Mouse (Mus musculus) MEL-GATA-1-ER (cell line): ENCODE data around the gene Gm11937.
"Not testable (repeated sequence)": the region's sequence is repeated elsewhere in the genome, so short reads cannot be mapped to it uniquely, and the experiment has no call there.

Source experiments
- DNase-seq: peaks from one replicate; pipeline ENCODE4 v3.0.0-alpha.2; 2012; ENCODE audit warnings: low read depth; ENCODE audit errors: extremely low read depth

The Gm11937 gene

GRCm38 (mm10) chr11:99610089-99610488, at the start of gene Gm11937:
Gene Gm11937, minus strand, starts transcription at chr11:99610189.
- DNase-seq, result not testable (repeated sequence)

DNA sequence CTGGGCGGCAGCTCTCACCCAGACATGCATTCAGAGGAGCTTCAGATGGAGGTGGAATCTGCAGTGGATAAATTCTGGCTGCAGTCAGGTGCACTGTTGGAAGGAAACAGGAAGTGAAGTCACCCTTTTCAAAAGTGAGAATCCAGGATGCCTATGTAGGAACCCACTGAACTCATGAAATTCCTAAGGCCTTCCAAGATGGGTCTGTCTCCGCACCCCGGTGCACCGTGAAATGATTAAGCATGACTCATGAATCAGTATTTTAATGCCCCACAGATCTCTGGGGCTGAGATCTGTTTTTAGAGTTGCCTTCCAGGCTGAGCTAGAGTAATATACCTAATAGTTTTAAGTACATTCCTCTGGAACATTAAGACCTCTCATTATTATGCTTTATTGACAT, 49.3 kb upstream of the Gm11937 start:
- DNase-seq, result no peak

GRCm38 (mm10) chr11:99658467-99659010, 48.5 kb upstream of the Gm11937 start, which contains the start of gene Gm11563:
Gene Gm11563, minus strand, starts transcription at chr11:99658960.
- not testable (repeated sequence) for DNase-seq

DNA sequence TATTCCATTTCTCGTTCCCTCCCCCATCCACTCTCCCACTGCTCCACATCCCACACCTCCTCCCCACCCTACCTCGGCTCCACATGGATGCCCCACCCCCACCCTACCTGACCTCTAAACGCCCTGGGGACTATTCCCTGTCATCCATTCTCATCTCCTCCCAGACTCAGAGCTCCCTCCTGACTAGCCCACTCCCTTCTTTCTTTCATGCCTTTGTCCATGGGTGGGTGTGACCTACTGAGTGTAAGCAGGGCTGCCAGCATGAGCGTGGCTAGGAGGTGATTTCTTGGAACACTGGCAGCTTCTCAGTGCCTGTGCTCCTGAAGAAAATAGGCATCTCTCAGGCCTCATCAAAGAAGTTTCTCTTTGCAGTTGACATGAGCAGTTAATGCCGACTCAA, 47.1 kb upstream of the Gm11937 start:
- no peak for DNase-seq

- DNase-seq, result no peak
Measured at GRCm38 (mm10) chr11:99650136-99650535, 40.1 kb upstream of the Gm11937 start, which contains the start of gene Gm11555. Gene Gm11555, minus strand, starts transcription at chr11:99650236.

GRCm38 (mm10) chr11:99646444-99646843, 36.5 kb upstream of the Gm11937 start:
- no peak for DNase-seq

GRCm38 (mm10) chr11:99644351-99644750, 34.4 kb upstream of the Gm11937 start:
- DNase-seq, result no peak

GRCm38 (mm10) chr11:99643635-99644139, 33.7 kb upstream of the Gm11937 start, which contains the start of gene Krtap4-7:
Gene Krtap4-7, minus strand, starts transcription at chr11:99644089.
- not testable (repeated sequence) for DNase-seq

- DNase-seq, result no peak
Measured at GRCm38 (mm10) chr11:99640926-99641325, 30.9 kb upstream of the Gm11937 start.

DNA sequence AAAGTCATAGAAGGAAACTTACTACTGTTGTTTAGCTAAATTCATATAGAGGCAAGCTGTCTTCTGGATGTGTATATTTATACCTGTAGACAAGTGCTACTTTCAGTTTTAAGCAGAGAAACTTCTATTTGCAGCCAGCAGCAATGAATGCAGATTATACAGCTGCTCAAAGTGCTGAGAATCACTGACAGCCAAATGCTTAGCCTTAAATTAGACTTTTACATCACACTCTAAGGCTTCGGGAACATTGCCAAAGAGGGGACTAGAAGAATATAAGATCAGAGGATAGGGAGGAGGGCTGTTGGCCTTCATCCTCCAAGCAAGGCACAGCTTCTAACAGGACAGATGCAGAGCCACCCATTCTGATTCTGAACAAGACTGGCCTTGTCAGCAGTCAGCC, 27.1 kb upstream of the Gm11937 start:
- DNase-seq, result no peak

- no peak for DNase-seq
Measured at GRCm38 (mm10) chr11:99634653-99635134, 24.7 kb upstream of the Gm11937 start, which contains the start of gene Krtap4-2. Gene Krtap4-2, minus strand, starts transcription at chr11:99635084.

DNA sequence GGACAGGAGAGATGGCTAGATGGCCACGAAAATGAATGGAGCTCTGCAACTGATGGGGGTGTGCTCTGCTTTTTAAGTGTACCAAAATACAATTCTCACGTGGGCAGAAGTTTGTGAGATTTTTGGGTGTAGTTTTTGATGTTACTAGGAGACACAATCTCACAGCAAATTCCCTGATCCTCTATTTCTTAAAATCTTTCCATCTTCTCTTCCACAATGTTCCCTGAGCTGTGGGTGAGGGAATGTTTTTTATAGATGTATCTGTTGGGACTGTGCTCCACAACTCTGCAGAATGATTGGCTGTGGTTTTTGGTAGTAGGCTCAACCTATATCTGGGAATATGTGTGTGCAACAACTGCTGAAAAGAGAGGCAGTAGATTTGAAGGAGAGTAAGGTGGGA, 23.3 kb upstream of the Gm11937 start:
- DNase-seq, result no peak

DNA sequence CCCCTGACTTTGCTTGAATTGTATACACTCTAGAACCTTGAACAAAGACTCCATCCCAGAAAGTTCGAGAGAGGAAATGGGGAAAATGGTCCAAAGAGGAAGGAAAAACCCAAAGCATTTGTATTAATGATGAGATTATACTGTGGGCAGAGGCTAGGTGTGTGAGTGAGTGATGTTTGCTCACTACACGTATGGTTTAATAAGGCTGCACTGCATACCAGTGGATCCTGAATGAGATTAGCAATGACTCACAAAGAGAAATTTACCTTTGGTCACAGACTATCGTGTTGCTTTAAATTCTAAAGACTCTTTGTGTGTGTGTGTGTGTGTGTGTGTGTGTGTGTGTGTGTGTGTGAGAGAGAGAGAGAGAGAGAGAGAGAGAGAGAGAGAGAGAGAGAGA, 20.9 kb upstream of the Gm11937 start:
- DNase-seq, result no peak

- no peak for DNase-seq
Measured at GRCm38 (mm10) chr11:99628138-99628537, 18.1 kb upstream of the Gm11937 start, which contains the start of gene Krtap4-1. Gene Krtap4-1, minus strand, starts transcription at chr11:99628238.

GRCm38 (mm10) chr11:99620335-99620734, 10.3 kb upstream of the Gm11937 start, which contains the start of gene Gm11562:
Gene Gm11562, minus strand, starts transcription at chr11:99620435.
- no peak for DNase-seq

GRCm38 (mm10) chr11:99614796-99615363, 4.9 kb upstream of the Gm11937 start, which contains the start of gene Krtap2-4:
Gene Krtap2-4, minus strand, starts transcription at chr11:99614846.
- DNase-seq, result no peak

DNA sequence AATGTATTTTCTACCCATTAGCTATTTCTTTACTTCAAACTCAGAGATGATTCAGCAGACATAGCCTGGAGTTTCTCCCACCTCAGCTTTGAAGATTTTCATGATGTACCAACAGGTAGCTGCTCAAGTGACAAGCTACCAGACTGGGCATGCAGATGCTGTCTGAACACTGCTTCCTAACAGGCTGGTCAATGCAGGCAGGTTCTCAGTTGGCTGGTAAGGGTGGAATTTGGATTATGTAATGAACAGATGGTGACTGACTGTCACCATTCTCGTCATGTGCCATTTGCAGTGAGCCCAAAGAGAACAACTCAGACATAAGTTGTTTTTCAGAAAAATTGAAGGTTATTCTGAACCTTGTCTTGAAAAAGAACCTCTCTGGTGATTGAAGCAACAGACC, 863 bp downstream of the Gm11937 start:
- DNase-seq, result no peak

DNA sequence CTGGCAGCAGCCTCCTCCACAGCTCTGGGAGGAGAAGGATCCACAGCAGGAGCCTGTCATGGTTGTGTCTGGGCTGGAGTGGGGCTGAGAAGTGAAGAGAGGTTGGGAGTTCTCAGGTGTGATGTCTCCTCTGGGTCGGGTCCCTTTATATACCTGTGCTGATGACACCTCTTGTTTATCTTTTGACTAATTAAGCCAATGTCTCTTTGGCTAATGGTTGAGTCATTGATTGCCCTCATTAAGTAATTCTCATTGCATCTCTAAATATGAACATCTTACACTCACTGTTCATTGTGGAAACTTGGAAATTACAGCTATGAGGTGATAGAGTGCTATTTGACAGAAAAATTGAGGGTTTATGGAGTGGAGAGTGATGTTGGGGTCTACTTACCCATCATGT, 6.8 kb downstream of the Gm11937 start, which contains the start of gene Gm11938:
Gene Gm11938, minus strand, starts transcription at position 101 of the 400 bp plus-strand sequence.
- not testable (repeated sequence) for DNase-seq

- DNase-seq, result not testable (repeated sequence)
Measured at GRCm38 (mm10) chr11:99597742-99598141, 12.2 kb downstream of the Gm11937 start, which contains the start of gene Krtap9-3. Gene Krtap9-3, minus strand, starts transcription at chr11:99598105.

DNA sequence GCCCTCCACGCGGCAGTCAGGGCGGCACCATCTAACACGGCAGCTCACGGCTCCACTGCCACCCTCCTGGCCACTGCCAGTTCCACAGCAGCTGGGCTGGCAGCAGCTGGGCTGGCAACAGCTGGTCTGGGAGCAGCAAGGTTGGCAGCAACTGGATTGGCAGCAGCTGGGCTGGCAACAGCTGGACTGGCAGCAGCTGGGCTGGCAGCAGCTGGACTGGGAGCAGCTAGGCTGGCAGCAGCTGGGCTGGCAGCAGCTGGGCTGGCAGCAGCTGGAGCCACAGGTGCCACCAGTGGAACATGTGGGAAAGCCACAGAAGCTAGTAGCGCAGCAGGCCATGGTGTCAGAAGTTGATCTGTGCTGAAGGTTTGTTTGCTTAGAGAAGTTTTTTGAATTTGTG, 19.0 kb downstream of the Gm11937 start, which contains the start of gene Krtap1-3:
Gene Krtap1-3, minus strand, starts transcription at position 359 of the 400 bp plus-strand sequence.
- no peak for DNase-seq

GRCm38 (mm10) chr11:99585096-99585495, 24.9 kb downstream of the Gm11937 start:
- DNase-seq, result no peak

DNA sequence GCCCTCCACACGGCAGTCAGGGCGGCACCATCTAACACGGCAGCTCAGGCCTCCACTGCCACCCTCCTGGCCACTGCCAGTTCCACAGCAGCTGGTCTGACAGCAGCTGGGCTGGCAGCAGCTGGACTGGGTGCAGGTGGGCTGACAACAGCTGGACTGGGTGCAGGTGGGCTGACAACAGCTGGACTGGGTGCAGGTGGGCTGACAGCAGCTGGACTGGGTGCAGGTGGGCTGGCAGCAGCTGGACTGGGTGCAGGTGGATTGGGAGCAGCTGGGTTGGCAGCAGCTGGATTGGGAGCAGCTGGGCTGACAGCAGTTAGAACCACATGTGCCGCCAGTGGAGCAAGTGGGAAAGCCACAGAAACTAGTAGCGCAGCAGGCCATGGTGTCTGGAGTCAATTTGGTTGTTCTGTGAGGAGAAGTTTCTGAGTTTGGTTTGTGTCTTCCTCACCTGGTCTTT, 26.7 kb downstream of the Gm11937 start, which contains the start of gene Krtap1-4:
Gene Krtap1-4, minus strand, starts transcription at position 410 of the 460 bp plus-strand sequence.
- DNase-seq, result no peak
